Mouse (Mus musculus) embryonic fibroblast, embryonic 13.5 days (primary cell): ENCODE data around the gene Dcaf11.

ENCODE experiments used
- CTCF ChIP-seq: IDR thresholded peaks from 2 replicates; pipeline ENCODE4 v1.5.1; 2011; ENCODE audit warnings: mild to moderate bottlenecking, control low read depth, low read length, moderate library complexity, borderline replicate concordance; ENCODE audit not compliant: insufficient read depth
- POLR2A ChIP-seq: IDR thresholded peaks from 2 replicates; pipeline ENCODE4 v1.6.1; 2011; ENCODE audit warnings: low read depth, mild to moderate bottlenecking, control low read depth, low read length, moderate library complexity

DNA sequence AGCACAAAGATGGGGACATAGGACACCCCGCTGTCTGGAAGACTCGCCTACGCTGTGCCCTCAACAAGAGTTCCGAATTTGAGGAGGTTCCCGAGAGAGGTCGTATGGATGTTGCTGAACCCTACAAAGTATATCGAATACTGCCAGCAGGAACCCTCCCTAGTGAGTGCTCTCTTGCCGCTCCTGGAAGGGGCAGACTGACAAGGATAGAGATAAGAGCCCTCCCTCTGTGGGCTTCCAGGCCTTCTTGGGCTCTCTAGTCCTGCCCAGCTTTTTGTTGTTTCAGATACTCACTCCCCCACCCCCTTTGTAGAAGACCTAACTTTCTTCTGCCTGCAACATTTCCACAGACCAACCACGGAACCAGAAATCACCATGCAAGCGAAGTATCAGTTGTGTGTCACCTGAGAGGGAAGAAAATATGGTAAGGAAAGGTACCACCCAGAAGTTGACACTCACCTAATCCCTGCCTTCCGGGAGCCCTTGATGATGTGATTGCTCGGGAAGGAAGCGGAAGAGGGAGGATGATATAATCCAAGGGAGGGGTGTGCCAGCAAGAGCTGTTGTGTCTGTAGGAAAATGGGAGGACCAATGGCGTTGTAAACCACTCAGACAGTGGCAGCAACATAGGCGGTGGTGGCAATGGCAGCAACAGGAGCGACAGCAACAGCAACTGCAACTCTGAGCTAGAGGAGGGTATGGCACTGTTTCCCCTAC is 46.1 kb downstream of the Dcaf11 start:
- TF ChIP-seq CTCF: no peak
- TF ChIP-seq POLR2A: no peak
